Mouse (Mus musculus) adrenal gland, adult 2 months (tissue): Measurements from ENCODE around the gene Tnni3. TPM values are rescaled to one million over a fixed set of nuclear protein-coding genes. Genes with fewer than 3 reads are reported as not detected.

ENCODE experiments used
- DNase-seq: peaks from one replicate; pipeline ENCODE4 v3.0.0; 2021
- polyA plus RNA-seq: library from polyadenylated mRNA; depleted of rRNA; stranded (reverse); fragments of >200 nt; gene quantifications from 2 replicates; pipeline ENCODE4 v1.2.3, GENCODE M21; 2012
- total RNA-seq, 2 experiments: library from RNA; stranded (reverse); gene quantifications; 2 replicates each; pipeline ENCODE4 v1.2.3; 2021

The Tnni3 gene
- total and polyA plus RNA-seq, 3 experiments = 1.7 to 4.7 TPM; not detected in 1

DNA sequence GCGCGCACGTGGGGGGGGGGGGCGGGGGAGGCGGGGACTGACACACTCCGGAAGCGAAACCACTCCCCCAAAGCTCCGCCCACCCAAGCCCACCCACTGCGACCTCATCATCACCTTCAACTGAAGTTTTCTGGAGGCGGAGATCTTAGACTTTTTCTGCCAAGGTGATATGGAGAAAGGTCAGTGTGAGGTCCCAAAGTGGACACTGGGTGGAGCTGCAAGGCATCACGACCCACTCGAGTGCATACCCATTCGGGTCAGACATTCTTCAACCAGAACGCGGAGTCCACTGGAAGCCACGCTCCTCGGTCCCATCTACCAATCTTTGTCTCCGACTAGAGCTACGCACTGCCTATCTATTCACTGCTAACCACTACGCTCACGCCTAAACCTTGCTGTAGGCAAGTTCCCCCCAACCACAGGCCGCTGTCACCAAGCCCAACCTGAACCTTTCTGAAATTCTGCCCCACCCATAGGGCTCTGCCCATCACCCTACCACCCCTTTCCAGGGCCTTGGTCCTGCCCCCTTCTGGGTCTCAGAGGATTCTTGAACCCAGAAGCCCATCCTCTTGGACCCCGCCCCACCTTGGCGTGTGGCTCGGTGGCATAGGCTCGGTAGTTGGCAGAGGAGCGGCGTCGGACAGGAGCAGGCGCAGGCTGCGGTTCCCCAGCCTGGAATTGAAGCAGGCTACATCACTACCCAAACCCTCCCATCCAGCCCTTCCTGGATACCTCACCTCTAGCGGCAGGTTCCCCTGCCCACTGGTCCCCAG, 2.6 kb downstream of the Tnni3 start:
- DNase-seq = no peak

DNA sequence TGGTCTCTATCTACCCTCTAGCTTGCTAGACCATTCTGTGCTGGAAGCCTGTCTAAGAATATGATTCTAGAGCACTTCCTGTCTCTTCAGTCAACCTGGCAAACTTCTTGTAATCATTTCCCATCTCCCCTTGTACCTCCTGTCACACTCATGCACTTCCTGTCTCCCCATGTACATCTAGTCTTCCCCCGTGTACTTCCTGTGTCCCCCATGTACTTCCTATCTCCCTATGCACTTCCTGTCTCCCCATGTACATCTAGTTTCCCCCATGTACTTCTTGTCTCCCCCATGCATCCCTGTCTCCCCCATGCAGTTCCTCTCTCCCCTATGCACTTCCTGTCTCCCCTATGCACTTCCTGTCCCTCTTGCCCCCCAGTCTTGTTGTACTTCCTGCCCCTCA, 5.5 kb downstream of the Tnni3 start:
- DNase-seq = no peak

DNA sequence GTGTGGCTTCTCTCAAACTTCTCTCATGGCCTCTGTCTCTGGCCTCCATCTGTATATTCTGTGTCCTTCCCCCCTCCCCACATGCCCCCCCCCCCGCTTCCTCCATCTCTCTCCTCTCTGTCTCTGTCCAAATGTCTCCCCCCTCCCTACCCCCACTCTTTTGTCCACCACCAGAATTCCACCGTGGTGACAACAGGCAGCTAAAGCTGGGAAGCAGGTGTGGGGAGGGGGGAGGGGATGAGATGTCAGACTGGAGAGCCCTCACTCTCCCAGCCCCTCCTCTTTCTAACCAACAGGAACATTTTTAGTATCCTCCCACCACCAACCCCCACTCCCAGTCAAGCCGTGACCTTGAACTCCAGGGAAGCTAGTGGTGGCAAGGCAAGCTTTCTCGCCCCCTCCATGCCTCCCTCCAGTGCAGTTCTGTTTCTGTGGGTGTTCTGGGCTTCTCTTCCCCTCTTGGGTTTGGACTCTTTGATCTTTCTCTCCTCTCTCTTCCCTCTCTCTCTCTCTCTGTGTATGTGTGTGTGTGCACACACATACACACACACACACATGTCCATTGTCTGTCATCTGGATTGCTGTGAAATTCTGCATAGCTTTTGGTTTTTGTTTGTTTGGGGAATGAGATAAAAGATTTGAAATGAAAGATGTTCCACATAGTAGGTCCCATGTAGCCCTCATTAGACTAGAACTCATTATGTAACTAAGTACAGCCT, 7.5 kb downstream of the Tnni3 start, which contains the start of gene Tnnt1:
Gene Tnnt1, minus strand, starts transcription at position 51 of the 719 bp plus-strand sequence.
- no peak for DNase-seq

DNA sequence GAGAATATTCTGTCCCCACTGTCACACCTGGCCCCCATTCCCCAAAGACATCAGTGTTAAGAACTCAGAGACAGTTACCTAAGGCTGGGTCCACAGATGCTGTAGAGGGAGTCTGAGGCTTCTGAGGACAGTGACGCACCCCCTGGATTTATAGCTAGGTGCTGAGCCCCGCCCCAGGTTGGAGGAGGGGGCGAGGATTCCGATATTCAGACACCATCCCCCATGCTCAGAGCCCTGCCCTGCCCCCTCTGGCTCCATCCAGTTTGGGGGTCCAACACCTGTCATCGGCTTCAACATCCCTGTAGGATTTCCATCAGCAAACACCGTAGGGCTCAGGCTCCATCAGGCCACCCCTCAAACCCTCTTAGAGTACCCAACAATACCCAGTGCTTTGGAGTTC, 8.2 kb downstream of the Tnni3 start:
- DNase-seq = no peak

DNA sequence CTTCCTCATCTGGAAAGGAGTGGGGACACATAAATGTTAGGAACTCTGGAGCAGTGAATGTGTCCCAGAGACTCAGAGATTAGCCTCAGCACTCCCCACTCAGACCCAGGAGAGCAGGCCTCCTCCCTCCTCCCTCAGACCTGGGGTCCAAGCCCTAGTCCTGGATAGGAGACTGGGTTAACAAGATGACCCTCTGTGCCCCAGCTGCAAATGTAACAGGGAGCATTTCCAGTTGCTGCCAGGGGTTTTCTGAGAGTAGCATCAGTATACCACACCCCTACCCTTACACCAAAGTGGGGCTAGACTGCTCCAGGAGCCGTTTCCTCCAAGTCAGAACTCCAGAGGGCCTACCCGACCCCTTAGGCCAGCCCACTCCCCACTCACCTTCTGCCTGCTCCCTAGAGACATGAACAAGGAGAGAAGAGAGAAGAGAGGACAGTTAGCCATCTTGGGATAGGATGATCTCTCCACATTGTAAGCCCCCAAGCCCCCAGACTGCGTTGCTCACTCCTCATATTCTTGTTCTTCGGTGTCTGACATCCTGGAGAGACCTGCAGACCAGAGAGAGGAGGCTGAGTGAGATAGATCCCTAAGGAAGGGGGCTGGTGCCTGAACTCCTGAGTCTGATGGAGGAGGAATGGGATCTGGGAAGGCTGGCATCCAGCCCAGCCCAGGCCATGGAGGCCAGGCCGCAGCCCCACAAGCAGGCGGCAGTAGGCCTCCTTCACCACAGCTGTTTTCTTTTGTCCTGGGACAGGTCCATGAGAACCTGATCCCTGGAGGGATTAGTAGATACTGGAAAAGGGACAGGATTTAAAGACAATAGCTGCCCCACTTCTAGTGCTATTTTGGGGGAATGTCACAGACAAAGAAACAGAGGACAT, 10.0 kb downstream of the Tnni3 start:
- DNase-seq = no peak

DNA sequence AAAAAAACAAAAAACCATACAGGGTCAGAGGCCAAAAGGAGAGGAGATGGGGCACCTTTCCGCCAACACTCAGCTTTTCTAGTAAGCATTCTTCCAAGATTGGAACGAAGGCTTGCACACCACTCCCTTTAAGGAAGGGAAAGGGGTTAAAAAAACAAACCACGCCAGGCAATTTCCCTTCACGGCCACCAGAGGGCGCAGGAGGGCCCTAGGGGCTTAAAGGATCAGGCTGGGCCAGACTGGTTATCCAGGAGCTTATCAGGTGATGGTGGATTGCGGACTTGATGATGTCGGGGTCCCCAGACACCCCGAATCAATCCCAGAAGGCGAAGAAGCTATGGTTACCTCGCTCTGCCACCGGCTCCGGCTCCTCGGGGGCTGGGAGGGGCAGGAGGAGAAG, 10.8 kb downstream of the Tnni3 start:
- no peak for DNase-seq

DNA sequence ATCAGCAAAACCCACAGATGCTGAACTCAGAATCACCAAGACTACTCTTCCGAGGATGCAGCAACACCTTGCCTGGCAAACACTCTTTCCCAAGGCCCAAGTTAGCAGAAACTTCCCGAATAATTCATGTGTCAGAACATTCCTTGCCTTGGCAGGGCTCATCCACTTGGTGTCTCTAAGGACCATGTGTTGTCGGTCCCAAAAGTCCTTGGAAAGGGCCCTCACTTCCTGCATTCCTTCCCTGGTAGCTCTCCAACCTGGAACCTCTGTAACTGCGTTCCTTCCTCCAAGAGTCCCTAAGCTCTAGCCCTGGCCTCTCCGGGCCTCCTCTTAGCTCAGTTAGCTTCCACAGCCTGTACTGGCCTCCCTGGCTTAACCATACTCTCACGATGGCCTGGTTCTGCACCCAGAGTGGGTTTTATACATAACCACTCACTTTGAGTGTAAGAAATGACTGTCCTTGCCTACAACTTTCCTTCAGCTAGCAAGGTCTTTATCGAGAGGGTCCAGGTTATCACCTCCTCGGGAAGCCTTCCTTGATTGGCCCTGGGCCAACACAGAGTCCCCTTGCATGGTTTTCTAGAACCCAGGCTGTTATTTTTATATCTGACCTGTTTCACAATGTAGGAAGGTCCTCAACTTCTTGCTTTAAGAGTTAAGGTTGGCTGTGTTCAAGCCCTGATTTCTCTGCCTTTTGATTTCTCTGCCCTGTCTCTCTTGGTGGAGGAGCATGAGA, 12.4 kb downstream of the Tnni3 start:
- no peak for DNase-seq

DNA sequence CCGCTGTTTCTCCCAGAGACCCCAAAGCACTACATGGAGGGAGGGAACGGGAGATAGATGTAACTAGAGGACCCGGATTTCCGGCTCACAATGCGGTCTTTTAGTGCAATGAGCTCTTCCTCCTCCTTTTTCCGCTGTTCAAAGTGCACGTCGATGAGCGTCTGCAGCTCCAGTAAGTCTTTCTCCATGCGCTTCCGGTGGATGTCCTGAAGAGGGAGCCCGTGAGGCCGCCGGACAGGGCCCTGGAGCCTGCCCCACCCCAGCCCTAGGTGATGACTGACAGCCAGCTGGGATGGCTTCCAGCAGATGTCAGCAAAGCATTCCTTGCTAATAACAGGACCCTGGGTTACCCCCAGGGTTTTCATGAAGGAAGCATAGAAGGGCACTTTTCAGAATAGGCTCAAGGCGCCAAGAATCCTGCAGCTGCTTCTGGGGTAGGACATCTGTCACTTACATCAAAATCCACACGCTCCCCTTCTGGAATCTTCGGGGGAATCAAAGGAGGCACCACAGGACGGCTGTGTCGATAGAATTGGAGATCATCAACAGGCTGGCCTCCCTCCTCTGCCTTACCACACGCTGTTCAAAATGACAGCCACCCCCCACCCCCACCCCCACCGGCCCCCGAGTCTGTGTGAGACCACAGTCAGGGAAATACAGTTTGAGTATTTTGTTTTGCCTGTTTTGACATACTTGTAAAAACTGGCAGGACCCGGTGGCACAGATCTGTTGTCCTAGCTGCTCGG, 14.0 kb downstream of the Tnni3 start:
- DNase-seq = peak; percentile 77

DNA sequence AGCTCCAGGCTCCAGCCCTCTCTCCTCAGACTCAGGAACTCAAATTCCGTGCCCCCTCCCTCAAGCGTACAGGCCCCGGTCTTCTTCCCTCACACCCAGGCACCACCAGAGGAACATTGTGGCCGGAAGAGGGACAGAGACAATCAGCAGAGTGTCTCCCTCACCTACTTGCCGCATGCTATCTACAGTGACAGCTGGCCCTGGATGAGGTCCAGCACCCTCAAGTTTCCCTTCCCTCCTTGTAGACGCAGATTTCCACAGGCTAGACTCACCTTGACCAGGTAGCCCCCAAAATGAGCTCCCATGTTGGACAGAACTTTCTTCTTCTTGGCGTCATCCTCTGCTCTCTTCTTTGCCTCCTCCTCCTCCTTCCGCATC, 15.3 kb downstream of the Tnni3 start:
- no peak for DNase-seq

DNA sequence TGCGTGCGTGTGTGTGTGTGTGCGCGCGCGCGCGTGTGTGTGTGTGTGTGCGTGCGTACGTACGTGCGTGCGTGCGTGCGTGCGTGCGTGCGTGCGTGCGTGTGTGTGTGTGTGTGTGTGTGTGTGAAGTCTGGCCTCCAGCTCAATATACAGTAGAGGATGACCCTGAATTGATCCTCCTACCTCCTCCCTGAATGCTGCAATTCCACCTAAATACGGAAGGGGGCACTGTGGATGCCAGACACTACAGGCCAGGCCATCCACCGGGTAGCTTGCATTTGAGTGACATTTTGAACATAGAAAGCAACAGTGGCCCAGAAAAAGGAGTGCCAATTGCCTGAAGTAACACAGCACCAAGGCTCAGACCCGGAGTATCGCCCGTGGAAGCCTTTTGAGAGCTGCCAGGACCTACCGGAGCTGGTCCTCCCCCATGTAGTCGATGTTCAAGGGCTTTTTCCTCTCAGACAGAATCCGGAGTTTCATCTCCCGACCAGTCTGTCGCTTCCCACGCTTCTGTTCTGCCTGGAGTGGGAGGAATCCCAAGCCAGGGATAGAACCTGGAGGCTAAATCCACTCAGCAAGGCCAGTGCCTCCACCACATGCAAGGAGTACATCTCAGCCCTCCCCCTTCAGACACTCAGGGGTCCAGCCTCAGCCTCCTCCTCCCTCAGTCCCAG, 15.8 kb downstream of the Tnni3 start:
- no peak for DNase-seq

DNA sequence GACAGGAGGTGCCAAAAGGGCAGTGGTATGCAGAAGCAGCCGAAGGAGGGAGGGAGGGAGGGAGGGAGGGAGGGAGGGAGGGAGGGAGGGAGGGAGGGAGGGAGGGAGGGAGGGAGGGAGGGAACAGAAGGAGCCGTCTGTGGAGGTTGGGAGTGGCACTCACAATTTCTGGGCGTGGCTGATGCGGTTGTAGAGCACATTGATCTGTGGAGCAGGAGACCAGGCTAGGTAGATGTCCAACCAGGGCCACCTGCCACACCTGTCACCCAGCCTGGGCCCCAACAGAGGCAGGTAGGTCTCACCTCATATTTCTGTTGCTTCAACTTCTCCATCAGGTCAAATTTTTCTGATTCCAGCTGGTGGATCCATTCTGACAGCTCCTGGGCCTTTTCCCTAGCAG, 16.8 kb downstream of the Tnni3 start:
- no peak for DNase-seq

DNA sequence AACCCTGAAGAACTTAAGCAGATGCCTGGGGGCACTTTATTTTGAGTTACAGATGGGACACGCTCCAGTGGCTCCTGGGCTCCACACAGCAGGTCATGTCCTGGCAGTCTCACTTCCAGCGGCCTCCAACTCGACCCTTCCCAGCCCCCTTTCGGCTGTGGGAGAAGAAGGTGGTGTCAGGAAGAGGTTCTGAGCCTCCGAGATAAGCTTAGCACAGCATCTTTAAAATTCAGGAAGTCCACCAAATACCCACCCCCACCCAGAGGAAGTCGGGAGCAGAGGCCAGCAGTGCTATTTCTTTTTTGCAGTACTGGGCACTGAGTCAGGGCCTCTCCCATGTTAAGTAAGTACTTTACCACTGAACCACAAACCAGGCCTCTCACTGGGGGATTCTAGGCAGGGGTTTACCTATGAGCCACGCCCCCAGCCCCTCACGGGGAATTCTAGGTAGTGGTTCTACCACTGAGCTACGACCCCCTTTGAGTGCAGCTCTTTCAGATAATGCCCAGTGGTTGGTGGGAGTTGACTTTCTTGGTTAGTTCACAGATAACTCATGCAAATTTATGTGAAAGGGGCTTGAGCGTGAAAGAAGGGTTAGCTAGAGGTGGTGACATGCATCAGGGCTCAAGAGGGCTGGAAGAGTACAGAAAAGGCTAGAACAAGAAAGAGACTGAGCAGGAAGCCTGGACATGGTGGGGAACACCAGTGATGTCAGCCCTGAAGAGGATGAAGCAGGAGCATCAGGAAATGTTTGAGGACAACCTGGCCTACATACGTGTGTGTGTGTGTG, 19.2 kb downstream of the Tnni3 start:
- DNase-seq = no peak

DNA sequence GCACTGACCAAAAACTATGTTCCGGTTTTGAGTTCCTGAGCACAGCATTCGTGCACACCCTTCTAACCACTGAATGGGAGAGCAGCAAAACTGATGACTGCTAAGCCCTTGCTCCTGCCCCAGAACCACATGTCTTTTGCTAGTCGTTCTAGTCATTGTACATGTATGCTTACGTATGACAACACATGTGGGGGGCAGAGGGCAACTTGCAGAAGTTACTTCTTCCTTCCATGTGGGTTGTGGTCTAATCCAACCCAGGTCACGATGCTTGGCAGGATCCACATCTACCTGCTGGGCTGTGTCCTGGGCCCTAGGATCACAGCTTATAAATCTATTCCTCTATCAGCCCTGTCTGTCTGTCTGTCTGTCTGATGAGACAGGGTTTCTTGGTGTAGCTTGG, 20.2 kb downstream of the Tnni3 start:
- no peak for DNase-seq

DNA sequence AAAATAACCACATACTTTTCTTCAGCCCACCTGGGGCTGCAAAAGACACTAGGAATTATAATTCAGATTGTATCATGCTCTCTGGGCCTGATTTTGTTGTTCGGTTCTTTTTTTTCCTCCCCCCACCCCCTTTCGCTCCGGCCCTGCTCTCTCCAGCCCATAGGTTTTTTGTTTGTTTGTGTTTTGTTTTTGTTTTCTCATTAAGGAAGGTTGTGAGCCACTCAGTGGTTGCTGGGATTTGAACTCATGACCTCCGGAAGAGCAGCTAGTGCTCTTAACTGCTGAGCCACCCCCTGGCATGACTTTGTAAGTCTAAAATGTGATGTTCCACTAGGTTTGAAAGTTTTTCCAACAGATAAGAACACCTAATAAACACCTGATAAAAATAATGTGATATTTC, 20.9 kb downstream of the Tnni3 start:
- no peak for DNase-seq

DNA sequence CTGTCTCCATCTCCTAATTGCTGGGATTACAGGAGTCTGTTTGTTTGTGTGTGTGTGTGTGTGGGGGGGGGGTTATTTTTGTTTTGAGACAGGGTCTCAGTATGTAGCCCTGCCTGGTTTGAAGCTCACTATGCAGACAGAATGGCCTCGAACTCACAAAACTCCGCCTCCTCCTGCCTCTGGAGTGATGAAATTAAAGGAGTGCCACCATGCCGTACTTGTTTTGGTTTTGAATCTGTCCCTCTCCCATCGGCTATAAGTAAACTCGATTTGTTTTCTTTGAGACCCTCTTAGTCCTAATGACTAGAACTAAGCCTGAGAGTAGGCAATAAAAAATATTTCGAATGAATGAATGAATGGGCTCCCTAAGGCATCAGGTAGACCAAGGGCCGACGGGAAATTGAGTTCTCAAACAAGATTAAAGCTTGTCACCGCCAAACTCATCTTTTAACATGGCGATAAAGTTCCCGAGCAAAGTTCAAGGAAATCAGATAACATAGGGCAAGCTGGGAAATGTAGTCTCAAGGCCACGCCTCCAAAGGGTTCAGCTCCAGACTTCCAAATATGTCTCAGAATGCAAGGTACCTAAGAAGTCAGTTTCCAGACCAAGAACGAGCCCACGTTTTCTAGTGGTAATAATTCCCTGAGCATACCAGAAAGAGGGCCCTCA, 21.5 kb downstream of the Tnni3 start:
- DNase-seq = peak; percentile 74

DNA sequence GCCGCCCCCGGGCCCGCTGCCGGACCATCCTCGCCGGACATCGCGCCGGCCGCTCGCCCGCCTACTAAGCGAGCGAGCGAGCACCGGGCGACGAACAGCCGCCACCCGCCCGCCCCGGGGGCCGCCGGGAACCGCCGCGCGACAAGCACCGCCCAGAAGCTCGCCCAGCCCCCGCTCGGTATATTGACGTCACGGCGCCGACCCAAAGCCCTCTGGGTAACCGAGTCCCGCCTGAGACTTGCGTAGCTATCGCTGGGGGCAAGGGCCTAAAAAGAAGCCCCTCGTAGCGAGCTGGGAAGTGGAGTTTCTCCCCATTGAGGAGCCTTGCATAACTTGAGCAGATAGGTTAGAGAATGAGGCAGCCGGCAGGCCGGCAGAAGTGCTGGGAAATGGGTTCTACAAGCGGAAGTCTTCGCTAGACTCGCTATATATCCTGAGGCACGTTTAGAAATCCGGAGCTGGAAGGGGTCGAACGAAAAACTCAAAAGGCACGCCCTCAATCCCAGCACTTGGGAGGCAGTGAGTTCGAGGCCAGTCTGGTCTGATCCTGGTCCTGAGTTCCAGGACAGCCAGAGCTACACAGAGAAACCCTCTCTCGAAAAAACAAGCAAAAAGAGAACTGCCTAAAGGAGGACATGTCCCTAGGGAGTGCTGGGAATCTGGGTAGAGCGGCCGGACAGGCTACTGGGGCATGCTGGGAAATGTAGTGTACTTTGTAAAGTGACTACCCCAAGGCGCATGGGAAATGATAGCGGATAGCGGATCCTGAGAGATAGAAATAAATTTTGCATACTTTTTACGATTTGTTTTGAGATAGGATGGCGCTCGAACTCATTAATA, 22.3 kb downstream of the Tnni3 start, which contains the start of gene Ppp1r12c:
Gene Ppp1r12c, minus strand, starts transcription at position 123 of the 840 bp plus-strand sequence.
- peak; percentile 98 for DNase-seq

DNA sequence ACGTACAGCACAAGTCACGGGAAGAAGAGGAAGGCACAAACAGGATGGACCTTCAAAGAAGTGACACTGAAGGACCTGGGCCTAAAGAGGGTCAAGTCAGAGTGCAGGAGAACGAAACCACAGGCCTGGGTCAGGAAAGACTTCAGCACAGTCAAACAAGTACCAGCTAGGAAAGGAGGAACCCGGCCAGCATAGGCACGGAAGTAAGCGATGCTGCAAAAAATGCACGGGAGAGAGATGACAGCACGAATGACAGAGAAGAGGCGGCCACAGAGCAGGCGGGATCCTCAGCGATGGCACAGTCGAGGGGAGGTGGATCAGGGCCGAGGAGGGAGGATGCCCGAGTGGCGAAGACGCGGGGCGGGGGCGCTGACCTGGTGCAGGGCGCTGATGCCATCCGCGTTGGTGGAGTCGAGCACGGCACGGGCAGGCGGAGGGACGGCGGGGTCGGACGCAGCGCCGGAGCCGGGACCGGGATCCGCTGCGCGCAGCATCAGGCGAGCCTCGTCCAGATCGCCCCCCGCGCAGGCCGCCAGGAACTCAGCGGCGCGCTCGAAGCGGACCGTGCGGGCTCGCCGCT, 23.0 kb downstream of the Tnni3 start:
- DNase-seq = peak; percentile 70

DNA sequence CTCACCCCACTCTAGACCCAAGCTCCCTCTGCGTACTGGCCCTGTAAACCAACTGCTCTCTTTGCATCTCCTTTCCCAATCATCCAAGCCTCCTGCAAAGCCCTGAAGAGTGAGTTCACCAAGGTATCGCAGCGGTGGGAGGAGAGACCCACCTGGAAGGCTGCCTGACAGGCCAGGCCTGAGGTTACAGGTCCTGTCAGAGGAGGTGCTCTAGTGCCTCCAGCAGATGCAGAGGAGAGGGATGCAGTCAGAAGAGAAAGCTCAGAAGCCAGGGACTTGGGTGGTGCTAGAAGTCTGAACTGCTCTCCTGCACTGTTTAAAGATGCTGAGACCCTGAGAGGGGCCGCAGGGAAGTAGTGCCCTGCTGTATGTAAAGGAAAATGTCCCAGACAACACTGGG, 25.0 kb downstream of the Tnni3 start:
- DNase-seq = no peak
